Mouse (Mus musculus) urinary bladder, postnatal 25 days (tissue): ENCODE results near the gene Cep57l1.
"Not testable (repeated sequence)": the region's sequence is repeated elsewhere in the genome, so short reads cannot be mapped to it uniquely, and the experiment has no call there.

Experiments used
- DNase-seq: peaks from one replicate; pipeline ENCODE4 v3.0.0; 2022; ENCODE audit warnings: low spot score

Gene Cep57l1

DNA sequence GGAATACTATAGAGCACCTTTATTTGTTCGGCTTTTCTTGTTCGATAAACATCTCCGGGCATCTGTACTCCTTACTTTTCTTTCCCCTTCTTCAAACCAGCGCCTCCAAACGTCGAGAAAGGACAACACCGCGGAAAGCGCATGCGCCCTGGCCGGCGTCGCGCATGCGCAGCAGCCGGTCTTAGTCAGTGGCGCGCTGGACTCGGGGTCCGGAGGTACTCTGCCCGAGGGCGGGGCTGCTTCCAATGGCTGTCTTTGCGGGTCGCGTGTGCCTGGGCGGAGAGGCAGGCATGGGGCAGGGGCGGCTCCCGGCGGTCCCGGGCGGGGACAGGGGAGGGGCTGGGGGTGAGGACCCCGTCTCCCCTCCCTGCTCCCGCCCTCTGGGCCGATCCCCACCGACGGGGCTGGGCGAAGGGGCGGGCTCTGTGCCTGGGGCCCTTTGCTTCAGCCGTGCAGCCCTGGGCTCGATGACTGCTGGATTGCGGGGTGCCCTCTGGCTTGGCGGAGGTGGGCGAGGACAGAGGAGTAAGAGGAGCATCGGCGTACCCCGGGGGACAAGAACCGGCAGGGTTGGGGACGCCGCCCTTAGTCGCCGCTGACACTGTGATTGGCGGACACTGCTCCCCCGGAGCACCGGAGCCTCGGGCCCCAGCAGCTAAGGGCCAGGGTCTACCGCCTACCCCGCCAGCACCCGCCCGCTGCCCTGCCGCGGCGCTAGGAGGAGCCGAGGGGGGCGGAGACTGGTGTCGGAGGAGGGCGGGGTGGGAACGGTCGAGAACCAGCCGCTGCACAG, at the start of gene Cep57l1, which contains the start of gene Sesn1:
TSS of gene Cep57l1 (minus strand) at position 101 of the 793 bp plus-strand sequence.
TSS of gene Sesn1 (plus strand) at position 165 of the 793 bp plus-strand sequence.
- DNase-seq = peak; percentile 87

DNA sequence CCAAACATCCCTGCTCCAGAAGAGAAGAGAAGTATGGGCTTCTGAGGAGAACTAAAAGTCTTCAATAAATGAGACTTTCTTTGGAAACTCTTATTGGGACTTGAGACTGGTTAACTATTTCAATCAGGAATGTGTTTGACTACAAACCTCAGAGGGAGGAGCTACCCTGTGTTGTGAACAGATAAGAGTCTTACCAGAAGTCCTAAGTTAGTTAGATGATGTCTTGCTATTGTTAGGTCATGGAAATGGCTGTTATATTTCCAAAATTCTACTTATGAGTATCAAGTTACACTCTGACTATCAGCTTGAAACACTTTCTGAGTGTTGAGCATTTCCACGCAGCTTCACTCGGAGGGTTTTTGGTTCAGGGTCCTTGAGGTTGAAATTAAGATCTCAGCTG, 39.0 kb upstream of the Cep57l1 start:
- no peak for DNase-seq

DNA sequence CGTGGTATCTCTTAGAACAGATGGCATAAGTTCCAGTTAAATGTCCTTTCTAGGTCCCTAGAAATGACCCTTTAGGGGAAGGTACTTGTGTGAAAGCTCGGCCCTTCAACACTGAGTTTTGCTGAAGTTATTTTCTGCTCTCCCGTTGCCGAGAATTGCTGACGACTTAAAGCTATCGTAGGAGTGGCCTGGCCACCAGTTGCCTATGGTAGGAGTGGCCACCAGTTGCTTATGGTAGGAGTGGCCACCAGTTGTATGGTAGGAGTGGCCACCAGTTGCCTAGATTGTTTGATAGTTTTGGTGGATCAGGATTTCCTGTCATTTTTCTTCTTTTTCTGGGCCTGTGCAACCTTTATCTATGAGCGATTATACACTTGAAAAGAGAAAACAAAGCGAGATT, 38.1 kb upstream of the Cep57l1 start:
- DNase-seq = no peak

DNA sequence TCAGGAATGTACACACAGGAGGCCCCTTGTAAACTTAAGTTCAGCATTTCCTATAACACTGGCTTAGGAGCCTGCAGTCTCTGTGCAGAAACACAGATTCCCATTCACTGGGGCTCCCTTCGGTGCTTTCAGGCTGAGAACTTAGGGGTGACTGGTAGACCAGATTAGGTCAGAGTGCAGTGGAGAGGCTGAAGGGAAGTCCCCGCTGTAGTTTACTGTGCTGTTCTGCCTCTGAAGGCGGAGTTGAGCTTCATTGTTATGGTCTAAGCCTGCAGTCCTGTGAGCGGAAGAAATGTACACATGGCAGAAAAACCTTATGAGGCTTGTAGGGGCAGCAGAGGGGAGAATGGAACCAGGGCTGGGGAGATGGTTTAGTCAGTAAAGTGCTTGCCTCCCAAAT, 29.2 kb upstream of the Cep57l1 start:
- DNase-seq = no peak

DNA sequence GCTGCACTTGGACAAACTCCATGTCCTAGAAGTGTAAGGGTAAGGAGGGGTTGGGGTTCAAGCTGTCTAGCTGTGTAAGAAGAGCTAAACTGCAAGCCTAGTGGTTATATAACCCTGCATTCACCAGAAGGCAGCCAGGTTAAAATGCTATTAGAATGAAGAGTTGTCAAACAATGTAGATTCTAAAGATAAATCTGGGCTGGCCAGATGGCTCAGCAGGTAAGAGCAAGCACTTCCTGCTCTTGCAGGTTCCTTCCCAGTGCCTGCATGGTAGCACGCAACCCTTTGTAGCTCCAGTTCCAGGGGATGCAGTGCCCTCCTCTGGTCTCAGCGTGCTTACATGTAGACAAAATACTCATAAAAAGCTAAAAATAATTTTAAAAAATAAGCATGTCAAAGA, 24.5 kb upstream of the Cep57l1 start:
- no peak for DNase-seq

DNA sequence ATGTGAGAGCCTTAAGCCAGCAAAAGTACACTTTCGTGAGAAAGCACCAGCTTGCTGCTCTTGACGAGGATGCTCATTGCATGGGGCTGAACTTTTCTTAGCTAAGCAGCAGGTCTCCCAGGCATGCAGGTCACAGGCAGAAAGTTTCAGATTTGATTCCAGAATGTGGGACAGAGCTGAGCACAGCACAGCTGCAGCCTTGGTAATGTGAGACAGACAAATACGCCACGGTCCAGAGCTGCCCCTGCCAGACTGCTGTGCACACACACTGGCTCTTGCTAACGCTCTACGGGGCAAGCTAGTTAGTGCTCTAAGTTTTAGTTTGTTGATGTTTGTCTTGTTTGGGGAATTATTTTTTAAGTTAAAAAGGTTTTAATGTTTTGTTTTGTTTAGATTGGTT, 22.5 kb upstream of the Cep57l1 start:
- no peak for DNase-seq

DNA sequence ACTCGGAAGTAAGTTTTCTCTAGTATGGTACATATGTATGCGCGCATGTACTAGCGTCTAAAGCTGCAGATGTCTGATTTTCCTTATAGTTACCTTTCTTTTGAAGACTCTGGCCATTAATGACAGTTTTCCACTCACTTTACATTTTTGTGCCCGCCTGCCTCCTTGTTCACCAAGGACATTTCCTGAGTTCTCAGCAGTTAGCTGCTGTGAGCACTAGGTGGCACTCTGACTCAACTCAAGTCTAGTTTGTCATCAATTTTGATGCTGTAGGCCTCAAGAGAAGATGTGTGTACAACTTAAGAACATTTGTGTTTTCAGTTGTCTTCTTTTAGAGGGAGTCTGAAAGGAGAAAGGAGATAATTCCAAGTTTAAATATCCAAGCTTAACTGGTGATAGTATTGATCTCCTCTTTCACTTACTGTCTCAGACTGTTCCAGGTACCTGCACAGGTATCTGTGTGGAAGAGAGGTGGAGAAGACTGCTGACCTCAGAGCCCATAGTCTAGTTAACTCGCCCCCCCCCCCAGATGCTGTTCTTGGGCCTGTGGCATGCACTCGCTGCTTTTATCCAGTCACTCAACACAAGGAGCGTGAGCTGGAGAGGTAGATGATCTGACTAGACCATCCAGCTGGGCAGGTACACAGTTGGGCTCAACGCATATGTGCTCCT, 21.3 kb upstream of the Cep57l1 start:
- peak; percentile 50 for DNase-seq

DNA sequence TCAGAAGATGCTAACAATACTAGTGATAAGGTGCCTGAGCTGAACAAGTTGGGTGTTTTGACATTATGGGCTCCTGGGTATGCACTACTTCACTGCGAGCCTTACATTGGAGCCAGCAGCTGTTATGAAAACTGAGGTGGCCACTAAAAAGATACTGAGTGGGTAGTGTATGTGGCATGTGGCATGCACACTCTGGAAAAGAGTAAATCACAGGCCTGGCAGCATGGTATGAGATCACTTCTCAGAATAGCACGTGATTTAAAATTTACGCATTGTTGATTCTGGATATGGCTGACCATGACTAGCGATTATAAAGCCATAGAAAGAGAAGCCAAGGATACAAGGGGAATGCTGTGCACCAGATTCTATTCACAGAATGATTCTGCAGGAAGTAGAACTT, 20.8 kb upstream of the Cep57l1 start:
- DNase-seq = no peak

DNA sequence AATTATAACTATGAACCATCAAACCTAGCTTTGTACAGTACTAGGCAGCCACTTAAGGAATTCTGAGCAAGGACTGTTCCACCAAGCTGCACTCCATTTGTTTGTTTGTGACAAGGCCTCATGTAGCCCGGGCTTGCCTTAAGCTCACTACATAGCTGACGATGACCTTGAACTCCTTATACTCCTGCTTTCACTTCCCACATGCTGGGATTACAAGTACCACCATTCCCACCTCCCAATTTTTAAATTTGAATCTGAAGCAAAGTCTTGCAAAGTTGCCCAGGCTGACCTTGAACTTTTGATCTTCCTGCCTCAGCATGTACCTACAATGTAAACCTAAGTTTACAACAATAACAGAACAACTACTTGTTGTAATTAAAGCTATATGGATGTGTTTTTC, 20.3 kb upstream of the Cep57l1 start:
- DNase-seq = no peak

DNA sequence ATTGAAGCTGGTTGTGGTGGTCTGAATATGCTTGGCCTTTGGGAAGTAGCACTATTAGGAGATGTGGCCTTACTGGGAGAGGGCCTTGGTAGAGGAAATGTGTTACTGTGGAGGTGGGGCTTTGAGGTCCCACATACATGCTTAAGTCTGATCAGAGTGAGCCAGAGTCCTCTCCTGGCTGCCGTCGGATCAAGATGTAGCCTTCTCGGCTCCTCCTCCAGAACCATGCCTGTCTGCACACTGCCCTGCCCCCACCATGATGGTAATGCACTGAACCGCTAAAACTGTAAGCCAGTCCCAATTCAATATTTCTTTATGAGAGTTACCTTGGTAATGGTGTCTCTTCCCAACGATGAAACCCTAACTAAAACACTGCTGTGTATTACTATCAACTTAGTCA, 19.5 kb upstream of the Cep57l1 start:
- DNase-seq = no peak

DNA sequence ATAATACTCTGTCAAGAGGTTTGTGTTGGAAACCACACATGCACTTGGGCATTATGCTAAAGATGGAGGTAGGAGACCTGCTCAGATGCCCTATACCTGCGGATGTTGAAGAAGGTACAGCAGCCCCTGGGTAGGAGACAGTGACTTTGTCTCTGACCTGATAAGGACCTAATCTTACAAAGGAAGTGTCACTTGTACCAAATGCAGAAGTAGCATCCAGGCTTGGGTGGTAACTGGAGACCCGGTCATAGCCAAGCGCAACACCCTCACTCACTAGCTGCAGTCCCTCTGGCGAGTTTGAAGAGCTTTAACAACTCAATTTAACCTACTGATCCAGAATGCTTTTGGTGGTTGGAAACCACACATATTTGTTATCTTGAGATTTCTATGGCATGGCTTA, 18.1 kb upstream of the Cep57l1 start:
- no peak for DNase-seq

DNA sequence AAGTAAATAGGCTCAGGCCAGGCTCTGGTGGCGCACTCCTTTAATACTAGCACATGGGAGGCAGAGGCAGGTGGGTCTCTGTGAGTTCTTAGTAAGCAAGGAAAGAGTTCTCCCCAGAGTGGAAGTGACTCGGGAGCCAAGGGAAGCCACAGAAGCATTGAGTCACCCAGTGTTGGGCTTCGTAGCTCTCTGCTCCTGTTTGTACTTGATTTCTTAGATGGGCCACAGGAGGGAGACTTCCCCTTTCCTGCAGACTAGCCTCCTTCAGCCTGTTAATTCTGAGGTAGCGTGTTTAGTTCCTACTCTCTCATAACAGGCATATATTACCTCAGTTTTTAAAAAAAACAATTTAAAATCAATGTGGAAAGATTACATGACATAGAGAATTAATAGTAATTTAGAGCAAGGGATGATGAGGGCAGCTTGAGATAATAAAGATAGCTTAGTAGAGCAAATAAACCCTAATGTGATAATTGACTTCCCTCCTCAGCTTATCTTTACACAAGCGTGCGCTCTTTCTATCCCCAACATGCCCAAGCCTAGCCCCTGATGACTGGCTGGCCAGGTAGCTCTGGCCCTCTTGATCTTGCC, 16.9 kb upstream of the Cep57l1 start:
- no peak for DNase-seq

DNA sequence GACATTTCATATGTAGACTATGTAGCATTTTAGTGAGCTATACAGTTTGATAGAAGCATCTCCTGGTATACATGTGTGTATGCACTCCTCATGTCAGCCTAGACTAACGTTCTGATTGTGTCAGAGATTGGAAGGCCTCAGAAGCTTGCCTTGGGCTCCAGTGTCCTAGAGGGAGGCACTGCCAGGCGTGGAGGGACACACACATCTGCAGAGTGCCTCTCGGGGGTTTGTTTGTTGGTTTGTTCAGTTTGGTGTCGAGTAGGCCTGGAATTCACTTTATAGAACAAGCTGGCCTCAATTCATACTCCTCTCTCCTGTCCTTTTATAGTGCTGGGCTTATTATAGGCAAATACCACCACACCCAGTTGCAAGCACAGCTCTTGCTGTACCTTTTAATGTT, 16.3 kb upstream of the Cep57l1 start:
- no peak for DNase-seq

DNA sequence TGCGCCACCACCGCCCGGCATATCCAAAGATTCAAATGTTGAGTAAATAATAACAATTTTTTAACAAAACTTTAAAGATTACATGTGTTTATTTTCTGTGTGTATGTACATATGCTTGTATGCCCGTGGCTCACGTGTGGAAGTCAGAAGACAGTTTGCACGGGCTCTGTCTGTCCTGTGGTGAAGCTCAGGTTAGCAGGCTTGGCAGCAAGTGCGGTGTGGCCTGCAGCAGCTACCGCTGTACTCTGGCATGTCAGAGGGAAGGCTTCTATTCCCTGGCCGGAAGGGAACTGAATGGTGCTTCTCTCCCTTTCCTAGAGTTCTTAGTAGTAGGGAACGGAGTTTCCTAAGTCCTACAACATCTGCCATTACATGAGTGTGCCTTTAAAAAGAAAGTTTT, 15.4 kb upstream of the Cep57l1 start:
- DNase-seq = no peak

DNA sequence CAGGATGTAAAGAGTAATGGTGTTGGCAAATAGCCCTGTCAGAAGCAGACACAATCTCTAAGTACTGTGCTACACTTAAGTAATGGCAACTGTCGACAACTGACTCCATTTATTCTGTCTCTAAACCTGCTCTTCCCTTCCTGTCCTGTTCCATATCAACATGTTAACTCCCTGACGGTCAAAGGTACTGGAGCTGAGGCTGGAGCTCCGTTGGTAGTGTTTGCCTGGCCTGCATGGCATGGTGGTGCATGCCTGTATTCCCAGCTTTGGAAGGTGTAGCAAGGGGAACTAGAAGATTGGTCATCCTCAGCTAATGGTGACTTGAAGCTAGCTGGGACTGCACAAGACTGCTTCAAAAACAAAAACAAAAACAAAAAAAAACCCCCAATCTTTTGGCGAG, 14.2 kb upstream of the Cep57l1 start:
- no peak for DNase-seq

DNA sequence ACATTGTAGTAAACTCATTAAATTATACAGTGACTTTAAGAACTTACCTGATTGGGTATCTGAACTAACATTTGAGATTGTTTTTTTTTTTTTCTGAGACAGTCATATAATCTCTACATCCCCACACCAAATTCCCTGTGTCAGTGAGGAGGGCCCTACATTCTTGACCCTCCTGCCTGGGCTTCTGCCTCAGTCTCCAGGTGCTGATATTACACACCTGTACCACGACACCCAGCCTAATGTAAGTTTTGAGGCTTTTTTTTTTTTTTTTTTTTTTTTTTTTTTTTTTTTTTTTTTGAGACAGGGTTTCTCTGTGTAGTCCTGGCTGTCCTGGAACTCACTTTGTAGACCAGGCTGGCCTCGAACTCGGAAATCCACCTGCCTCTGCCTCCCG, 13.6 kb upstream of the Cep57l1 start:
- not testable (repeated sequence) for DNase-seq

DNA sequence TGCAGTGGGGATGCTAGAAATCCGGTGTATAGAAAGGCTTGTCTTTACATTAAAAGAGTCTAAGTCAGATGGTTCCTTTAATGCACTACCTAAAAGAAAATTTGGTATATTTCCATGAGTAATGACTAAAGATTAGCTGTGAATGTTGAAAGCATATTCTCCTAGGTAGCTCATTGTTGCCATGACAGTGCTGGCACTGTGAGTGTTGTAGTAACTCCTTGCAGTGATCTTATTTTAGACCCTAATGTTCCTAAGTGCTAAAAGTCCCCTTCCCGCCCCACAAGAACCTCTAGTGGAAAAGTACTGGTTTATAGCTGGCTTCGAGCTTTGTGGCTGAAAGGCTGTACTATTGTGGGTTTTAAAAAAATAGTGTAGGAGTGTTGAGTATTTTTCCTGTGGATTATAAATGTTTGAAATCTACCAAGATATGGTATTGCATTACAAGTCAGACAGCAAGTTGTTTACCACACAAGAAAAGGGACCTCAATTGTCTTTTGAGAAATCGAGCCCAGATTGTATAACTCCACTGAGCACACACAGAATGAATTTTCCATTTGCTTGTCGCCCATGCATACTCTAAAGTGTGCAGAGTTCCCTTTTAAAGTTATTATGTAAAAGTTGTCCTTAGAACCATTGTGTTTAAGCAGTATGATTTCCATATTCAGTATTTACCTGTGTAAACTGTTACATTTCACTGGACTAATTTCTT, 13.1 kb upstream of the Cep57l1 start:
- no peak for DNase-seq

DNA sequence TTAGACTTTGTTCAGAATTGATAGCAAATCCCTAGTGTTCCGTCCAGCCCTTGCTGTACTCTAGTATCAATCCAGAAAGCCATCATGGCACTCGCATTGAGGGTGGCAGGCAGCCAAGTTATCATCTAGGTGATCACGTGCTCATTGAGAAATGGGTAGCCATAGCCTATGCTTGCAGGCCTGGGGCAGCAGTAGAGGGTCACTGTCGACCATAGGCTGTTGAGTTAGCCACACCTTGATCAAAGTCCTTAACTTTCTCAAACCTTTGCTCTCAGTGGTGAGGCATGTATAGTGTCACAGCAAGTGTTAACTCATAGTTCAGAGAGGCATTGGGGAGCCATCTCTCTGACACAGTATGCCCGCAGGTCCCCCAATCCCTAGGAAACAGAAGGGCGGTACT, 11.5 kb upstream of the Cep57l1 start:
- DNase-seq = no peak

DNA sequence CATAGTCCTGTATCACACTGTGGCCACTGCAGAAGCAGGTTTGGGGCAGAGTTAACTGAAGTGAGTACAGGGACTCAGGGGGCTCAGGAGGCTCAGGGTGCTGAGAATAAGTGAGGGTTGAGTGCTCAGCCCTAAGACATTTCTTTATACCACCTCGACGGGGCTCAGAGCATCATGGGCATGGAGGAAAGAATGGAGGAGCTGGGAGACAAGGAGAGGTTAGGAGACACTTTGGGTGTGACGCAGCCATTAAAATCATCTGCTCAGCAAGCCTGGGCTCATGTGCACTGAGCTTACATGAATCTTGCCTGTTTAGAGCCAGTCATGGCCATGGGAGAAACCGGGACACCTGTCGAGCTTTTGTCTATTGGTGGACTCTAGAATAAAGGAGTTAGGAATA, 10.7 kb upstream of the Cep57l1 start:
- no peak for DNase-seq

DNA sequence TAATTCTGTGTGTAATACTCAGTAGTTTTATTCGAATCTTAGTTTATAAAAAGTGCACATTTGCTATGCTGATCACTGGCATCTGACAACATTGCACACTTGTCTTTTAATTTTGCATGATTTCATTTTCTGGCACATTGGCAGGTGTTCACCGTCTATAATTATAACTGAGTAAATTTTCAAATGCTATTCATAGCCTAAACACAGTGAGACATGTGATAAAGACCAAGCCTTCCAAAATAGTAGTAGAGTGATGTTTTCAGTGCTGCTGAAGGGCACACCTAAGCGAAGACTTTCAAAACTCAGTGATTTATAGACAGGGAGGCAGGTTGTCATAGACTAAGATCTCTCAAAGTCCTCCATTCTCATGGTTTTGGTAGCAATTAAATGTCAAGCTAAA, 9.6 kb upstream of the Cep57l1 start:
- DNase-seq = no peak

DNA sequence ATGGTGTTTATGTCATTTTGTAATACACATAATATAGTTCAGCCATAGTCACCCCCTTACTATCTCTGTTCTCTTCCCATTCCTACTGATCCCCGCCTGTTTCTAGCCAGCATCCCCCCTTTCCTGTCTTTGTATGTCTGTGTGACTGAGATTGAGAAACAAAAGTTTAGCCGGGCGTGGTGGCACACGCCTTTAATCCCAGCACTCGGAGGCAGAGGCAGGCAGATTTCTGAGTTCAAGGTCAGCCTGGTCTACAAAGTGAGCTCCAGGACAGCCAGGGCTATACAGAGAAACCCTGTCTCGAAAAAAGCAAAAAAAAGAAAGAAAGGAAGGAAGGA, 9.0 kb upstream of the Cep57l1 start:
- not testable (repeated sequence) for DNase-seq

DNA sequence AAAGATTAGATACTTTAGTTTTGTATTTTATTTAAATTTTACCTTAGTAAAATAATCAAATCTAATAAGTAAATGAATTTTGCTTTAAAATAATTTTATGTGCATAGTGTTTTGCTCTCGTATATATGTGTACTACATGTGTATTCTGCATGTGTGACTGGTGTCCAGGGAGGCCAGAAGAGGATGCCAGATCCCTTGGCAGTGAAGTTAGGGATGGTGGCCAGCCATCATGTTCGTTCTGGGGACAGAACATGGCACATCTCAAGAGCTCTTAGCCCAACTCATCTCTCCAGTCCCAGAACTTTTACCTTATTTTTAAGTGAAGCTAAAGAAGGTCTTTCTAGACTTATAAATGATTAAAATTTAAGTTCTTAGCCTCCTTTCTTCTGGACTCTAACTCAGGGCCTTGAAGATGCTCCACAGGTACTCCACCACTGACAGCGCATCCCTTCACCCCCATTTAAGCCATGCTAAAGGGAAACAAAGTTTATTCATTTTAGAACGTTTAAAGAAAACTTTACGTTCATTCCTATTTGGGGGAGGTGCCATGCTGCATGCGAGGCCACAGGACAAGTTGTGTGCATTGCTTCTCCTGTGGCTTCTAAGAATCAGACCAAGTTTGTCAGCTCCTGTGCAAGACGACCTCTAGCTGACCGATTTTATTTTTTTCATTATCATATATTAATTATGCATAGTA, 8.5 kb upstream of the Cep57l1 start:
- DNase-seq = no peak
